Mouse (Mus musculus): ENCODE results near the gene Abcg4. TPM values are rescaled to one million over a fixed set of nuclear protein-coding genes. Genes with fewer than 3 reads are reported as not detected.

The Abcg4 gene
- polyA plus RNA-seq, 1 experiment from 2014 or later, result 4.6 TPM

DNA sequence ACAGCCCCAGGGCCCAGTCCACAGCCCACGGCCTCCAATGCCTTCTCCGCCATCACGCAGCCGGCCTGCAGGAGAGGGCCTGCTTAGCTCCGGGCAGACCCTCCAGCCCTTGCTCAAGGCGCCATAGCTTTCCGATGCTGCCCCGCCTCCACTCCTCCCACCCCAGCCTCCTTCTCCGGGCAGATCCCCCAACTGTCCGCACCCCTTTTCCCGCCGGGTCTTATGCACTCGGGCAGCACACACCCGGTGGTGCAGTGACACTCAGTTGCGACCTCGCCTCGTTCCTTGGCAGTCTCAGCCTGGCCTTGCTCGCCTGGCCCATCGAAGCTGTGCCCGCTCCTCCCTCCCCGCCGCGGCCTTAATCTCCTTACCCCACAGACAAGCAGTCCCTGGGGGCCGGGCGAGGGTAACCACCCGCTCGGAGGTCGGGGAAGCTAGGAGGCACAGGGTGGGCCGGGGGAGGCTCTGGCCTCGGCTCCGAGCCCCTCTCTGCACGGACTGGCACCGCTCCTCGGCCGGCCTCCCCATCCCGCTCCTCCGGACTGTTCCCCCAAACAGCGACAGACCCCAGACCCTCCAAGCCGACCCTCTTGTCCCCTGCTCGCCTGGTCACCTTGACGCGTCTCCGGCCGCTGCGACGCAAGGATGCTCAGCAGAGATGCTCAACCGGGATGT is 877 bp downstream of the Abcg4 start:
- Histone ChIP-seq H3K27me3 (ENCODE audit: low read depth, poor library complexity, severe bottlenecking) (peaks cover 54% of the 10 kb centered on the region), H3K27ac (peak overlapping the region; percentile 80), H3K36me3 (peaks cover 27% of the 10 kb centered on the region), H3K4me3 (peak overlapping the region; percentile 69), H3K9me3 (replicated peaks) (no peaks in the 10 kb centered on the region), H3K4me1 (peaks cover 26% of the 10 kb centered on the region)
- DNase-seq (ENCODE audit: low spot score), result peak; percentile 76
- WGBS, result under 1% methylated on average over 47 of the region's 47 CpGs

DNA sequence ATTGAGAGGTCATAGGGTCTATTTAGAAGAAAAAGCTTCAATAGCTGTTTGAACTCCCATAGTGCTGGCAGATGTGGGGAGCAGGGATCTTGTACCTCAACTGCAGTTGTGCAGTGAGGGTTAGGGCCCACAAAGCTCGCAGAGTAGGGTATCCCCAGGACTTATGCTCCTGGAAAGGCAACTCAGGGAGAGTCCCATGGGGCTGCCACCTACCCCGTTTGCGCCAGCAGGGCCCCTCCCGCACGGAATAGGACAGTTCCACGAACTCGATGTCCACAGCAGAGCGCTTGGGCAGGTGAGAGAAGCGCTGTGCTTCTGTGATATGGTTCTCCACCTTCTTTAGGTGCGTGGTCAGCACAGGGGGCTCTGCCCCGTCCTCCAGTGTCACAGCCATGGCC is 1.4 kb downstream of the Abcg4 start:
- WGBS, result 6% methylated on average over 11 of the region's 11 CpGs
- no peak for DNase-seq (ENCODE audit: low spot score)
- peak overlapping the region; percentile 80 for H3K27ac ChIP-seq

GRCm38 (mm10) chr9:44286256-44286850 is 2.1 kb downstream of the Abcg4 start:
- DNase-seq (ENCODE audit: low spot score), result no peak
- Histone ChIP-seq H3K4me1 (peaks cover 26% of the 10 kb centered on the region), H3K27ac (no peak overlapping the region), H3K9me3 (replicated peaks) (no peaks in the 10 kb centered on the region), H3K4me3 (peak overlapping the region; percentile 69; the same call in 1 of the 2 replicates), H3K27me3 (ENCODE audit: low read depth, poor library complexity, severe bottlenecking) (peaks cover 54% of the 10 kb centered on the region), H3K36me3 (peaks cover 15% of the 10 kb centered on the region)
- WGBS, result 21% methylated on average over 6 of the region's 6 CpGs

More for the DNA sequence above, 1.4 kb downstream of the Abcg4 start:
- H3K4me3 ChIP-seq, result peak overlapping the region; percentile 69
- H3K4me1 ChIP-seq, result peaks cover 26% of the 10 kb centered on the region
- H3K9me3 ChIP-seq (replicated peaks), result no peaks in the 10 kb centered on the region
- peaks cover 22% of the 10 kb centered on the region for H3K36me3 ChIP-seq
- peaks cover 54% of the 10 kb centered on the region for H3K27me3 ChIP-seq (ENCODE audit: low read depth, poor library complexity, severe bottlenecking)

DNA sequence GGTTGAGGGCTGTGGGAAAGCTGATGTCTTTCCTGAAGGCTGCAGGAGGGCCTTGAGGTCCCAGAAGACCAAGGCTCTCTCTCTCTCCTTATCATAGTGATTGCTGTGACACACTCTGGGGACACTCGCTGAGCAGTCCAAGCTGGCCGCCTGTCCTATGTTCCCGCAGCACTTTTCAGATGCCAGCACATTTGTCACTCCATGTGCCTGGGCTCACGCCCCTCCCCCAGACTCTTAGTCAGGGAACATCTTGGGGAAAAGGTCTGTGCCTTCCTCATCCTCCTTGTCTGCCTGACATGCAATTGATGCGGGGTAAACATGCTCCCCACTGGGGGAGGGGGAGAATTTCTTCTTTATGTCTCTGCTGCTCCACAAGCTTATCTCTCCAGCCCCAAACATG is 5.2 kb downstream of the Abcg4 start:
- peaks cover 34% of the 10 kb centered on the region for H3K27me3 ChIP-seq (ENCODE audit: low read depth, poor library complexity, severe bottlenecking)
- no peaks in the 10 kb centered on the region for H3K9me3 ChIP-seq (replicated peaks)
- no peak overlapping the region for H3K4me3 ChIP-seq
- no peak overlapping the region for H3K27ac ChIP-seq
- no peaks in the 10 kb centered on the region; the same call in 1 of the 2 replicates for H3K36me3 ChIP-seq
- DNase-seq (ENCODE audit: low spot score), result no peak
- 60% methylated on average over 5 of the region's 5 CpGs for WGBS
- peaks cover 13% of the 10 kb centered on the region for H3K4me1 ChIP-seq

DNA sequence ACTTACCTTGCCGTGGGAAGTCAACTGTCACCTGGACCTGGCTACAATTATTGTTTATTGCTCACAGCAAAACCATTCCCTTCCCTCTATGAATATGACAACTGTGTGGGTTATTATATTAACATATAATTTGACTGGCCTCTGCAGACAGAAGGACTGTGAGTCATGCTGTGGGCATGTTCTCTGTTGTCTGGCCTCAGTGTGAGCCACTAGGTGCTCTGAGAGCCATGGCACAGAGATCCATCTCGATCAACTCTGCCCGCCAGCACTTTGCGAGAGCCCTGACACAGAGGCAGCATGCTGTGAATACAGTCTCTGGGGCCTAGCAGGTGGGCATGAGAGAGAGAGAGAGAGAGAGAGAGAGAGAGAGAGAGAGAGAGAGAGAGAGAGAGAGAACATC is 18.4 kb downstream of the Abcg4 start:
- Histone ChIP-seq H3K4me1 (peaks cover 12% of the 10 kb centered on the region), H3K9me3 (replicated peaks) (no peaks in the 10 kb centered on the region), H3K36me3 (no peaks in the 10 kb centered on the region), H3K4me3 (no peak overlapping the region), H3K27me3 (ENCODE audit: low read depth, poor library complexity, severe bottlenecking) (peaks cover 25% of the 10 kb centered on the region), H3K27ac (no peak overlapping the region)
- WGBS, result 89% methylated on average over 4 of the region's 4 CpGs
- DNase-seq (ENCODE audit: low spot score), result no peak

GRCm38 (mm10) chr9:44269077-44269476 is 19.3 kb downstream of the Abcg4 start:
- Histone ChIP-seq H3K4me3 (no peak overlapping the region), H3K4me1 (peaks cover 12% of the 10 kb centered on the region), H3K9me3 (replicated peaks) (no peaks in the 10 kb centered on the region), H3K27ac (no peak overlapping the region), H3K36me3 (no peaks in the 10 kb centered on the region), H3K27me3 (ENCODE audit: low read depth, poor library complexity, severe bottlenecking) (peaks cover 24% of the 10 kb centered on the region)
- no peak for DNase-seq (ENCODE audit: low spot score)
- WGBS, result 82% methylated on average over 3 of the region's 3 CpGs

DNA sequence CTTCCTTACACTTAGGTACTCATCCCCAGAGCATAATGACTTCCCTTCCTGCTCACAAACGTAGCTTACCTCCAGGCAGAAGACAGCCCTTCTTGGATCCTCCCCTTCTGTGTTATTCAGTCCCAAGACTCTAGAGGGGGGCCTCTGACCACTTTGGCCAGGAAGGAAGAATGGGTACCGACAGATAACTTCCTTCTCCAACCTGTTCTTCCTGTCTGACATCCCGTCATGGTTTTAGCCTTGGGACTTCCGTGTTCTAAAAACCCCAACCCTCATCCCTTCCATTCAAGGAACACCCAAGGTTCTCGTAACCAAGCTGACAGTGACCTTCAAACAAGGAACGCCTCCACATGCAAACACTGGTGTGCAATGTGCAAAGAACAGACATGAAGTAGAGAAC is 20.0 kb downstream of the Abcg4 start, which contains the start of gene Nlrx1:
Nlrx1 (minus strand) TSS at position 168 of the 400 bp plus-strand sequence.
- Histone ChIP-seq H3K9me3 (replicated peaks) (no peaks in the 10 kb centered on the region), H3K4me3 (peak within 1 kb of the TSS; percentile 66), H3K36me3 (no peaks in the 10 kb centered on the region), H3K27me3 (ENCODE audit: low read depth, poor library complexity, severe bottlenecking) (peaks cover 18% of the 10 kb centered on the region), H3K4me1 (peaks cover 12% of the 10 kb centered on the region), H3K27ac (peak within 1 kb of the TSS; percentile 89)
- no peak for DNase-seq (ENCODE audit: low spot score)
- WGBS, result 87% methylated on average over 6 of the region's 6 CpGs

- H3K36me3 ChIP-seq, result no peaks in the 10 kb centered on the region
- DNase-seq (ENCODE audit: low spot score), result peak; percentile 82
- H3K9me3 ChIP-seq (replicated peaks), result no peaks in the 10 kb centered on the region
- WGBS, result 7% methylated on average over 28 of the region's 28 CpGs
- H3K27ac ChIP-seq, result peak overlapping the region; percentile 89
- peak overlapping the region; percentile 66 for H3K4me3 ChIP-seq
- peaks cover 18% of the 10 kb centered on the region for H3K27me3 ChIP-seq (ENCODE audit: low read depth, poor library complexity, severe bottlenecking)
- H3K4me1 ChIP-seq, result peaks cover 12% of the 10 kb centered on the region
These were observed 20.4 kb downstream of the Abcg4 start for GRCm38 (mm10) chr9:44268027-44268360.

DNA sequence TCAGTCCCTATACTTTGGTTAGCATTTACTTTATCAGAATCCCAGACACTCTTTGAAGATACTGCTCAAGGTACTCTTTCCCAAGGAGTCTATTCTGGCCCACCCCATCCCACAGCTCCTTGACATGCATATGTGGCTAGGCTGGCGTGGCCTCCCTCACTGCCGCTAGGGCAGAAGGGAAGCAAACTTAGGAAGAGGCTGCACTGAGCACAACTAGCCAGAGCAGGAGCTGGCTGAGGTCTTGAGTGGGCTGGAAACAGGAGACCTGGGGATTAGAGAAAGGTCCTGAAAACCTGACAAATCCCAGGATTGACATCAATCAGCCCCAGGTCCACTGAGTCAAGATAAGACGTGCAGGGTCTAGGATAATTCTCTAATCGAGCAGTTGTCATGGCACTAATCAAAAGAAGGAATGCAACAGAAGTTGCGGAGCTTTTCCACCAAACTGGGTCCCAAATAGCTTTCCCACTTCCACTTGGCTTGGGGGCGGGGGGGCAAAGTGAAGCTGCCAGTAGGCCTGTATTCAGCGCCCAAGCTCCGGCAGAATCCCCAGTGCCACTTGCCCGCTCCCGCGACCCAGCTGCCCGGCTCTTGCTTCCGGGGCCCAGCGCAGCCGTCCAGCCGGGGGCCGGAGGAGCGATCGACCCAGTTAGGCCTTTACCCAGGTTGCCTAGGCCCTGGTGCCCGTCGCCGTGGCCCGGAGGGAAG is 20.9 kb downstream of the Abcg4 start:
- DNase-seq (ENCODE audit: low spot score), result no peak
- H3K27ac ChIP-seq, result peak overlapping the region; percentile 89
- WGBS, result 15% methylated on average over 23 of the region's 23 CpGs
- H3K4me3 ChIP-seq, result peak overlapping the region; percentile 66
- H3K27me3 ChIP-seq (ENCODE audit: low read depth, poor library complexity, severe bottlenecking), result peaks cover 18% of the 10 kb centered on the region
- no peaks in the 10 kb centered on the region for H3K9me3 ChIP-seq (replicated peaks)
- no peaks in the 10 kb centered on the region for H3K36me3 ChIP-seq
- H3K4me1 ChIP-seq, result peaks cover 12% of the 10 kb centered on the region

GRCm38 (mm10) chr9:44266478-44267226 is 21.8 kb downstream of the Abcg4 start:
- Histone ChIP-seq H3K27ac (no peak overlapping the region), H3K9me3 (replicated peaks) (no peaks in the 10 kb centered on the region), H3K4me1 (peaks cover 12% of the 10 kb centered on the region), H3K4me3 (no peak overlapping the region), H3K36me3 (no peaks in the 10 kb centered on the region), H3K27me3 (ENCODE audit: low read depth, poor library complexity, severe bottlenecking) (peaks cover 18% of the 10 kb centered on the region)
- no peak for DNase-seq (ENCODE audit: low spot score)
- 69% methylated on average over 8 of the region's 8 CpGs for WGBS

- Histone ChIP-seq H3K36me3 (no peaks in the 10 kb centered on the region), H3K4me1 (peaks cover 3% of the 10 kb centered on the region; the same call in 1 of the 2 replicates), H3K27ac (no peak overlapping the region), H3K4me3 (no peak overlapping the region), H3K27me3 (ENCODE audit: low read depth, poor library complexity, severe bottlenecking) (peaks cover 4% of the 10 kb centered on the region; the same call in 1 of the 2 replicates), H3K9me3 (replicated peaks) (no peaks in the 10 kb centered on the region)
- 85% methylated on average over 14 of the region's 14 CpGs for WGBS
- DNase-seq (ENCODE audit: low spot score), result no peak
These were observed 27.0 kb downstream of the Abcg4 start for GRCm38 (mm10) chr9:44261388-44261787.

GRCm38 (mm10) chr9:44259014-44259413 is 29.4 kb downstream of the Abcg4 start:
- no peaks in the 10 kb centered on the region for H3K27me3 ChIP-seq (ENCODE audit: low read depth, poor library complexity, severe bottlenecking)
- no peaks in the 10 kb centered on the region for H3K36me3 ChIP-seq
- no peak overlapping the region for H3K4me3 ChIP-seq
- DNase-seq (ENCODE audit: low spot score), result no peak
- peaks cover 26% of the 10 kb centered on the region for H3K4me1 ChIP-seq
- no peak overlapping the region for H3K27ac ChIP-seq
- no peaks in the 10 kb centered on the region for H3K9me3 ChIP-seq (replicated peaks)
- WGBS, result 86% methylated on average over 10 of the region's 10 CpGs

Measured in limb, embryonic 10.5 days (tissue).